Mouse (Mus musculus) thymus, adult 2 months (tissue): Measurements from ENCODE around the gene Selenof. TPM values are rescaled to one million over a fixed set of nuclear protein-coding genes. Genes with fewer than 3 reads are reported as not detected.

ENCODE experiments used
- DNase-seq: peaks from one replicate; pipeline ENCODE4 v3.0.0; 2021
- H3K27ac ChIP-seq: fragments of 200-500 bp; 2 replicates; pipeline ENCODE4 v1.5.1; 2012; ENCODE audit warnings: low read length, control low read depth; ENCODE audit not compliant: control insufficient read depth, insufficient read depth
- H3K27me3 ChIP-seq: fragments of 200-500 bp; 2 replicates; pipeline ENCODE4 v1.6.1; 2012; ENCODE audit warnings: mild to moderate bottlenecking, low read length, moderate library complexity, mixed read lengths; ENCODE audit not compliant: control insufficient read depth, insufficient read depth
- H3K36me3 ChIP-seq: fragments of 200-500 bp; 2 replicates; pipeline ENCODE4 v1.6.1; 2012; ENCODE audit warnings: mild to moderate bottlenecking, low read length, moderate library complexity; ENCODE audit not compliant: control insufficient read depth, insufficient read depth
- H3K4me1 ChIP-seq: fragments of 200-500 bp; replicated peaks from 2 replicates; pipeline ENCODE4 v1.6.1; 2012; ENCODE audit warnings: low read length; ENCODE audit not compliant: control insufficient read depth, insufficient read depth
- H3K4me3 ChIP-seq: fragments of 200-500 bp; 2 replicates; pipeline ENCODE4 v1.5.1; 2012; ENCODE audit warnings: mild to moderate bottlenecking, low read length, control low read depth, moderate library complexity; ENCODE audit not compliant: control insufficient read depth, insufficient read depth
- CTCF ChIP-seq: fragments of 200-500 bp; IDR thresholded peaks from 2 replicates; pipeline ENCODE4 v1.5.1; 2012; ENCODE audit warnings: mild to moderate bottlenecking, control low read depth, low read length, moderate library complexity, borderline replicate concordance; ENCODE audit not compliant: control insufficient read depth, poor library complexity, insufficient read depth; ENCODE audit errors: extremely low read depth
- POLR2A ChIP-seq: fragments of 200-500 bp; IDR thresholded peaks from 2 replicates; pipeline ENCODE4 v1.6.1; 2012; ENCODE audit warnings: mild to moderate bottlenecking, low read length, control low read depth, moderate library complexity; ENCODE audit not compliant: control insufficient read depth, poor library complexity, insufficient read depth; ENCODE audit errors: extremely low read depth
- WGBS: fragments of 180-500 bp; shearing (Covaris S2); methylation state at CpG from one replicate; pipeline ENCODE4 v1.1.7; 2018; 5-methylcytosine and 5-hydroxymethylcytosine counted together
- polyA plus RNA-seq: library from polyadenylated mRNA; depleted of rRNA; stranded (reverse); fragments of >200 nt; gene quantifications from 2 replicates; pipeline ENCODE4 v1.2.3, GENCODE M21; 2012

Gene Selenof
- polyA plus RNA-seq, 1 experiment: 129 TPM

GRCm38 (mm10) chr3:144558274-144558673 is 11.8 kb upstream of the Selenof start:
- Histone ChIP-seq H3K4me1 (peaks cover 23% of the 10 kb centered on the region), H3K36me3 (no peaks in the 10 kb centered on the region), H3K27ac (no peak overlapping the region), H3K4me3 (no peak overlapping the region), H3K27me3 (no peaks in the 10 kb centered on the region)
- TF ChIP-seq POLR2A: no peak
- TF ChIP-seq CTCF: no peak
- 75% methylated on average over 5 of the region's 5 CpGs for WGBS
- no peak for DNase-seq

DNA sequence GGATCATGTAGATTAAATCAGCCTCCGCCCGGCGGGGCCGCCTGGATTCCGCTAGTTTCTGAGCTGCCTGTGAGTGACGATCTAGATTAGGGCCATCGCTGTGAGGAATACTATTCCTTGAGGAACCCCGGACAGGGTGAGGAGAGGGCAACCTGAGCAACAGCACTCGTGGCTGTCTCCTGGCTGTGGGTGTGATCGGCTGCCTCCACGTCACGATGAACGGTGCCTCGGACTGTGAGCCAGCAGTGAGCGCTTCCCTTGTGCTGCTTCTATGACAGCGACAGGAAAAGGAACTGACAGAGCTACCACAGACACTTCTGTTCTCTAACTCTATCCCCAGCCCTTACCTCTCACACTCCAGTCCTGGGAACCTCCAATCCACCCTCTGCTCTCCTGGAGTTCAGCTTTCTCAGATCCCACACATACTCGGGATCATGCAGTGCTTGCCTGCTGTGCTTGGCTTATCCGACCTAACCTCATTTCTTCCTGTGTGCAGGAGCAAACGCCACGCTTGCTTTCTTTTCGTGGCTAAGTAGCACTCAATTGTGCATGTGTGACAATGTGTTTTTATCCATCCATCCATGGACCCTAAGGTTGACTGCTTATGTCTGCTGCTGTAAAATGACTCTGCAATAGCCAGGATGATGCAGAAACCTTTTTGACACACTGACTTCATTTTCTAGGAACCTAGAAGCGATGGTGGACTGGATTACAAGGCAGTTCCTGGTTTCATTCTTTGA is 8.4 kb upstream of the Selenof start:
- peak; percentile 38 for DNase-seq
- Histone ChIP-seq H3K4me1 (peaks cover 21% of the 10 kb centered on the region), H3K4me3 (peak overlapping the region; percentile 43), H3K36me3 (no peaks in the 10 kb centered on the region), H3K27ac (peak overlapping the region; percentile 82), H3K27me3 (no peaks in the 10 kb centered on the region)
- WGBS: 43% methylated on average over 22 of the region's 22 CpGs
- TF ChIP-seq CTCF (no peak), POLR2A (no peak)

DNA sequence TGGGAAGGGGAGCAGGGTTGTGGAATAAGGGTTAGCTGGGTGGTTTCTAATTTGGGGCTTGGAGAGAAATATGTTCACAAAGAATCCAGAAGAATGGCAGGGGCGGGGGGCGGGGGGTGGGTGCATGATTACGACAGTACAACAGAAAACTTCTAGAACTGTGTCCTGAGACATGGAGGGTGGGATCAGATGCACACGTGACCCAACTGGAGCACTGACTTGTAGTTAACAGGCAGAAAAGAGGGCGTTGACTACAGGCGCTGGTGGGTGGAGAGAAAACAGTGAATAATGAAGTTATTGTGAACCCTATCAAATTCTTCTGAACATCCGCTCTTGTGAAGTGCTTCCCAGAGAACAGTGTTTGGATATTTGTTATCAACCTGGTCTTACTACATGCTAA is 6.2 kb upstream of the Selenof start:
- no peak for DNase-seq
- no peak for TF ChIP-seq POLR2A
- no peak for TF ChIP-seq CTCF
- H3K4me3 ChIP-seq: no peak overlapping the region
- H3K27me3 ChIP-seq: no peaks in the 10 kb centered on the region
- H3K4me1 ChIP-seq: peaks cover 19% of the 10 kb centered on the region
- H3K36me3 ChIP-seq: no peaks in the 10 kb centered on the region
- no peak overlapping the region for H3K27ac ChIP-seq
- 93% methylated on average over 7 of the region's 7 CpGs for whole genome bisulfite sequencing

DNA sequence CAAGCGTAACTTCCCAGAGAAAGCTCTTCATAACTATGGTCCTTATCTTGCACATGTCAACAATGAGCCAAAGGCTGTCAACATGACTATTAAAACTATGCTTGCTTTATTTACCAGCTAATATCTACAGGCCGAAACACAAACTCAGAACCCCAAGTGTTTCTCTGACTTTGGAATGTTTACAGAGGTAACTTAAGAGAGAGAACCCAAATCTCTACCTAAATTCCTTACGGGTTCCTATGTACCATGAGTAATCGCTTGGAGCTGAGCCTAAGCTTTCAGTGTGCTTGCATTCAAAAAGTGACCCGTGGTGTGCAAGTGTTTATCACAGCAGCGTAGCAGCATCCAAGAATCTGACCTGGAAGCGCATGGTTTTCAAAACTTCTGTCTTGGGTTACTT is 4.9 kb upstream of the Selenof start:
- no peaks in the 10 kb centered on the region for H3K27me3 ChIP-seq
- 95% methylated on average over 7 of the region's 7 CpGs for WGBS
- no peak overlapping the region for H3K4me3 ChIP-seq
- no peak overlapping the region for H3K27ac ChIP-seq
- peaks cover 18% of the 10 kb centered on the region for H3K4me1 ChIP-seq
- no peaks in the 10 kb centered on the region for H3K36me3 ChIP-seq
- TF ChIP-seq POLR2A: no peak
- no peak for TF ChIP-seq CTCF
- no peak for DNase-seq

DNA sequence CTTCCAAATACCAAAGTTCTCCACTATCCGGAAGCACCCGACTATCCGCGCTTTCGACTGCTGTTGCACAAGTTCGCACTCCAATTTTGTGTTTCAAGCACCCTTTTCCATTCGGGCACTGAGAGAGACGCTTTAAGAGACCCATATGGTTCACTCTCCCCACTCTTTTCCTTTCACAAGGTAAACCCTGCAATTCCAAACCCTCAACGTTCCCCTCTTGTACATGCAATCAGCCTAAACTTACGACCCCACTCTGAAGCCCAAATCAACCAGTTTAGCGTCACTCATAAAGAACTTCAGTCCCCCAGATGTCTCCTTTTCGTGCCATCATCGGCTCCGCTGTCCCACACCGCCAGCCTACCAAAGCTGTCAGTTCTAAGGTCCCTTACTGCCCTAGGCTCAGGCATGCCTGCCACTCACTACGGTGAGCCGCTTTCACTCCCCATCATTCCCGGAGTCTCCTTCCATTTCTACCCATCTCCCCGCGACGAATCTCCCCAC is 1.2 kb upstream of the Selenof start:
- TF ChIP-seq CTCF (no peak), POLR2A (no peak)
- Histone ChIP-seq H3K4me3 (peak overlapping the region; percentile 64), H3K4me1 (peaks cover 8% of the 10 kb centered on the region), H3K36me3 (no peaks in the 10 kb centered on the region), H3K27ac (no peak overlapping the region), H3K27me3 (no peaks in the 10 kb centered on the region)
- WGBS: 5% methylated on average over 21 of the region's 21 CpGs
- DNase-seq: no peak

DNA sequence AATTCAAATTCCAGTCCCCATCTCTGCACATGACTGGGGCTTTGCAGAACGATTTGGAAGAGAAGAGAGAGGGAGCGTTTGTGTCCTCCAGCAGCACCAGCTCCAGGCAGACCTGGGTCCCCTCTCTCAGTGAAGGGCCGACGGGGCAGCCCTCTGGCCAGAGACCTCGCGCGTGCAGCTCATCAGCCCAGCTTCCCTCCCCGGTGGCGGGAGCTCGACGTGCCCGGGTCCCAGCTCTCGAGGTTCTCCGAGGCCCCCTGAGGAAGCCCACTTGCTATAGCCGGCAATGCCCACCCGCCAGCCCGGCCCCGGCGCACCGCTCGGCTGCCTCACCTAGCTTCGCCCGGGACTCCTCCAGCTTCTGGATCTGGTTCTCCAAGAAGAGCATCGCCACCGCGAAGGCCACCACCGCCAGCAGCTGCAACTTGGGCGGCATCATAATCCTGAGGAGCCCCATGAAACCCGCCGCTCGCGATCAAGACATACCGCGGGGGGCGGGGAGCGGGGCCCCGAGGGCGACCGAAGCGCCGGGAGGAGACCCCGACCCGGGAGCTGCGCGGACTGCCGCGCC is 618 bp upstream of the Selenof start:
- Histone ChIP-seq H3K27ac (no peak overlapping the region), H3K4me1 (peaks cover 8% of the 10 kb centered on the region), H3K27me3 (no peaks in the 10 kb centered on the region), H3K36me3 (no peaks in the 10 kb centered on the region), H3K4me3 (peak overlapping the region; percentile 64)
- 1% methylated on average over 47 of the region's 47 CpGs for WGBS
- DNase-seq: peak; percentile 60
- TF ChIP-seq POLR2A (no peak), CTCF (no peak)
